Mouse (Mus musculus) G1E (cell line): ENCODE measurements around the gene Trmt61a.

ENCODE experiments used
- CTCF ChIP-seq: IDR thresholded peaks from 2 replicates; pipeline ENCODE4 v1.5.1; 2012; ENCODE audit warnings: low read depth, low read length, inconsistent platforms, mixed read lengths
- GATA1 ChIP-seq: IDR thresholded peaks from 2 replicates; pipeline ENCODE4 v1.6.1; 2012; ENCODE audit warnings: borderline replicate concordance, low read length, inconsistent platforms, mixed read lengths

GRCm38 (mm10) chr12:111670976-111671375, 6.9 kb upstream of the Trmt61a start:
- TF ChIP-seq CTCF (no peak), GATA1 (no peak)
